Mouse (Mus musculus) limb, embryonic 14.5 days (tissue): ENCODE results near the gene Smyd2. TPM values are rescaled to one million over a fixed set of nuclear protein-coding genes. Genes with fewer than 3 reads are reported as not detected.

Experiments
- ATAC-seq: fragments of 200-750 bp; cut with Nextera tagmentation; 2 replicates; pipeline ENCODE4 v1.8.0; 2017; ENCODE audit warnings: low read depth, moderate number of reproducible peaks, moderate TSS enrichment; ENCODE audit not compliant: low FRiP score
- DNase-seq: peaks from one replicate; pipeline ENCODE4 v3.0.0-alpha.2; 2015; ENCODE audit warnings: low spot score
- H3K27ac ChIP-seq: fragments of 300-500 bp; sonication (generic); replicated peaks from 2 replicates; pipeline ENCODE4 v1.5.1; 2014; ENCODE audit warnings: low read depth, mild to moderate bottlenecking, low read length, moderate library complexity, mixed read lengths
- H3K27me3 ChIP-seq: fragments of 300-500 bp; sonication (generic); 2 replicates; pipeline ENCODE4 v1.6.1; 2014; ENCODE audit warnings: low read length, mixed read lengths; ENCODE audit not compliant: control insufficient read depth, insufficient read depth
- H3K36me3 ChIP-seq: fragments of 300-500 bp; sonication (generic); 2 replicates; pipeline ENCODE4 v1.6.1; 2014; ENCODE audit warnings: mild to moderate bottlenecking, low read length, moderate library complexity, mixed read lengths; ENCODE audit not compliant: control insufficient read depth, insufficient read depth
- H3K4me1 ChIP-seq: fragments of 300-500 bp; sonication (generic); 2 replicates; pipeline ENCODE4 v1.6.1; 2014; ENCODE audit warnings: antibody characterized with exemption, low read length, mixed read lengths; ENCODE audit not compliant: control insufficient read depth, insufficient read depth
- H3K4me2 ChIP-seq: fragments of 300-500 bp; sonication (generic); replicated peaks from 2 replicates; pipeline ENCODE4 v1.6.1; 2014; ENCODE audit warnings: low read depth, mild to moderate bottlenecking, low read length, moderate library complexity; ENCODE audit not compliant: severe bottlenecking
- H3K4me3 ChIP-seq: fragments of 300-500 bp; sonication (generic); replicated peaks from 2 replicates; pipeline ENCODE4 v1.5.1; 2014; ENCODE audit warnings: low read length
- H3K9ac ChIP-seq: fragments of 300-500 bp; sonication (generic); 2 replicates; pipeline ENCODE4 v1.6.1; 2014; ENCODE audit warnings: mild to moderate bottlenecking, low read depth, low read length, moderate library complexity; ENCODE audit not compliant: severe bottlenecking
- H3K9me3 ChIP-seq: fragments of 300-500 bp; sonication (generic); 2 replicates; pipeline ENCODE4 v1.6.1; 2016; ENCODE audit warnings: low read length; ENCODE audit not compliant: control insufficient read depth
- POLR2A ChIP-seq: fragments of 200-500 bp; IDR thresholded peaks from 2 replicates; pipeline ENCODE4 v1.8.0; 2012; ENCODE audit warnings: inconsistent platforms, mild to moderate bottlenecking, moderate library complexity, borderline replicate concordance; ENCODE audit not compliant: insufficient read depth, insufficient read length; ENCODE audit errors: extremely low read depth
- WGBS: fragments of 180-500 bp; shearing (Covaris S2); extraction: QIAGEN DNeasy Blood & Tissue Kit; methylation state at CpG from one replicate; pipeline ENCODE4 v1.1.7; 2014; 5-methylcytosine and 5-hydroxymethylcytosine counted together
- polyA plus RNA-seq, 2 experiments: library from polyadenylated mRNA; depleted of rRNA in 1 of 2; stranded (reverse) in 1 of 2; unstranded in 1 of 2; fragments of >200 nt; fragmentation: Nextera tagmentation in 1 of 2; extraction: Ambion mirVana in 1 of 2; gene quantifications; 2 replicates each; pipeline versions ENCODE4 v1.2.1 to v1.2.3; 2012 to 2014

The Smyd2 gene
- polyA plus RNA-seq, 2 experiments: 94.5 to 108 TPM

DNA sequence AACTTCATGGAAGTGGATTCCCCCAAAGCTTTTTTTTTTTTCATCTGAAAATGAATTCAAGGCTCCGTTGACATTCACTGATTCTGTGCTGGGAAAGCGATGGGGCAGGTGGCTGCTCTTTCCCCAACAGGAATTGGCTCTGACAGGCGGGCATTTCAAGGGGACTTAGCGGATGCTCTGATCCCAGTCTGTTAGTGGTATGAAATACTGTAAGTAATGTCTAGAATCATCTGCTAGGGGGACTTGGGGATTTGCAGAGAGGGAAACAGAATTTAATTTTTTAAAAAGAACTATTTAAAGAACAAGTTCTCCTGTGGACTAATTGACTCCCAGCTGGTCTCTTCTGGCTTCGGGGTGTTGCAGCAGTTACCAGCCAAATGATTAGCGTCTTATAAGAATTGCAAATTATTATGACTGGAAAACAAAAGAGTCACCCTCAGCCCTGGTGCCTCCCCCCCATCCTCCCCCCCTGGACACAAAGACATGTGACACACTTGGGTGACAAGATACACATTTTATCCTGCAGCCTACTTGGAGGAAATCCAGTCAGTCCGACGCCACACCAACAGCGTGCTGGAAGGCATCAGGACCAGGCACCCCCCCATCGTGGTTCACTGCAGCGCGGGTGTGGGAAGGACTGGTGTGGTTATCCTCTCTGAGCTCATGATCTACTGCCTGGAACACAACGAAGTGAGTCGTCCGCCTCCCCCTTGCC is 57.2 kb downstream of the Smyd2 start:
- Histone ChIP-seq H3K9me3 (no peaks in the 10 kb centered on the region), H3K4me1 (0 out of 2 replicates have a peak, but pooled peaks cover 3% of the 10 kb centered on the region), H3K27me3 (no peaks in the 10 kb centered on the region), H3K36me3 (peaks cover 48% of the 10 kb centered on the region), H3K9ac (no peak overlapping the region), H3K27ac (no peak overlapping the region), H3K4me2 (no peak overlapping the region), H3K4me3 (no peak overlapping the region)
- DNase-seq: no peak
- WGBS: 85% methylated on average over 15 of the region's 15 CpGs
- no peak for ATAC-seq
- no peak for TF ChIP-seq POLR2A

DNA sequence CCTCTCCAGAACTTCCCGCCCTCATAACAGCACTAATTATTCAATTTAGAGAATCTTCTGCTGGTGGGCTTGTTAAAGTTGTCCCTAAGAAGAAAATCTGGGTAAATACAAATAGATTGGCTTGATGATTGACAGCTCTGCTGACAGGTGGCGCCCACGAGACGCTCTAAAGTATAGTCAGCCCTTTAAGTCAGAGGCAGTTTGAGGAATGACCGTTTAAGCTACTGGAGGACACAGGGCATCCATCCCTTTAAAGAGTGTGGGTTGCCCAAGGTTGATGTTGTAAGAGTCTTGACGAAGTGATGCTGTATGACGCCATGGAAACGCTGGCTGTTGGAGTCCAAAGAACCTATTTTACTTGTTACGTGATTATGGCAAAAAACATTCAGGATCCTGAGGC is 57.9 kb downstream of the Smyd2 start:
- TF ChIP-seq POLR2A: no peak
- ATAC-seq (no peak), DNase-seq (no peak)
- H3K4me2 ChIP-seq: no peak overlapping the region
- no peaks in the 10 kb centered on the region for H3K27me3 ChIP-seq
- no peaks in the 10 kb centered on the region for H3K9me3 ChIP-seq
- no peak overlapping the region for H3K4me3 ChIP-seq
- no peak overlapping the region for H3K27ac ChIP-seq
- H3K36me3 ChIP-seq: peaks cover 47% of the 10 kb centered on the region
- no peak overlapping the region for H3K9ac ChIP-seq
- H3K4me1 ChIP-seq: 0 out of 2 replicates have a peak, but pooled peaks cover 3% of the 10 kb centered on the region
- WGBS: 75% methylated on average over 9 of the region's 9 CpGs

DNA sequence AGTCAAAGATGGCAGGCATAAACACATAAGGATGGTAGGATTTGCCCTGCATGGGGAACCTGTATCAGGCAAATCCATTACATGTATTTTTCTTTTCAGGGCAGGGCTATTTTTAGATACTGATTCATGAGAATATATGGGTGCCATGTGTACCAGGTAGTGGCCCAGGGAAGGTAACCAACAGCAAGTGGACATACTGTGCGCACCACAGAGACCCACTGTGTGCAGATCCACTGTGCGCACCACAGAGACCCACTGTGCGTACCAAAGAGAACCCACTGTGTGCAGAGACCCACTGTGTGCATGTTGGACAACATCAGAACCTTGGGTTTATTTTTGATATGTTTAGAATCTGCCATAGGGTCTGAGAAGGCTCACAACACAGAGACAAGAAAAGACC is 58.4 kb downstream of the Smyd2 start:
- Histone ChIP-seq H3K27ac (no peak overlapping the region), H3K4me2 (no peak overlapping the region), H3K9me3 (no peaks in the 10 kb centered on the region), H3K27me3 (no peaks in the 10 kb centered on the region), H3K4me3 (no peak overlapping the region), H3K36me3 (peaks cover 47% of the 10 kb centered on the region), H3K4me1 (0 out of 2 replicates have a peak, but pooled peaks cover 3% of the 10 kb centered on the region), H3K9ac (no peak overlapping the region)
- DNase-seq (no peak), ATAC-seq (no peak)
- no peak for TF ChIP-seq POLR2A
- WGBS: 89% methylated on average over 3 of the region's 3 CpGs

DNA sequence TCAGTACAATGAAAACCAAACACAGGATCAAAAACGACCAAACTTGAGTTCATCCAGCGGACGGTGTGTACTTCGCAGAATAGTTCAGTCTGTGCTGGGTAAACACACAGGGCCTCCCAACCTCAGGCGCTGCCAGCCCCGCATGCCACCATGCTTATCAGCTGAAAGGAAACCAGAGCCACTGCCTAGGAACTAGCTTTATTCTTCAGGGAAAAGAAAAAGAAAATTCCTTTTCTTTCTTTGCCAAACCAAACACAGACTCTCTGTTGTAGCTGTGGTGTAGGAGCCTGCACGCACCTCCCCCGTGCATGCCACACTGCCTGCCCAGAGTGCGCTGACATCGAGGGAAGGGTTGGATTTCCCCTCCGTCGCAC is 61.2 kb downstream of the Smyd2 start:
- H3K27me3 ChIP-seq: no peaks in the 10 kb centered on the region
- ATAC-seq: no peak
- WGBS: 73% methylated on average over 12 of the region's 12 CpGs
- no peak overlapping the region for H3K9ac ChIP-seq
- no peak for DNase-seq
- H3K4me2 ChIP-seq: no peak overlapping the region
- no peaks in the 10 kb centered on the region for H3K4me1 ChIP-seq
- peaks cover 62% of the 10 kb centered on the region for H3K36me3 ChIP-seq
- no peak overlapping the region for H3K27ac ChIP-seq
- TF ChIP-seq POLR2A: no peak
- no peak overlapping the region for H3K4me3 ChIP-seq
- no peaks in the 10 kb centered on the region for H3K9me3 ChIP-seq

DNA sequence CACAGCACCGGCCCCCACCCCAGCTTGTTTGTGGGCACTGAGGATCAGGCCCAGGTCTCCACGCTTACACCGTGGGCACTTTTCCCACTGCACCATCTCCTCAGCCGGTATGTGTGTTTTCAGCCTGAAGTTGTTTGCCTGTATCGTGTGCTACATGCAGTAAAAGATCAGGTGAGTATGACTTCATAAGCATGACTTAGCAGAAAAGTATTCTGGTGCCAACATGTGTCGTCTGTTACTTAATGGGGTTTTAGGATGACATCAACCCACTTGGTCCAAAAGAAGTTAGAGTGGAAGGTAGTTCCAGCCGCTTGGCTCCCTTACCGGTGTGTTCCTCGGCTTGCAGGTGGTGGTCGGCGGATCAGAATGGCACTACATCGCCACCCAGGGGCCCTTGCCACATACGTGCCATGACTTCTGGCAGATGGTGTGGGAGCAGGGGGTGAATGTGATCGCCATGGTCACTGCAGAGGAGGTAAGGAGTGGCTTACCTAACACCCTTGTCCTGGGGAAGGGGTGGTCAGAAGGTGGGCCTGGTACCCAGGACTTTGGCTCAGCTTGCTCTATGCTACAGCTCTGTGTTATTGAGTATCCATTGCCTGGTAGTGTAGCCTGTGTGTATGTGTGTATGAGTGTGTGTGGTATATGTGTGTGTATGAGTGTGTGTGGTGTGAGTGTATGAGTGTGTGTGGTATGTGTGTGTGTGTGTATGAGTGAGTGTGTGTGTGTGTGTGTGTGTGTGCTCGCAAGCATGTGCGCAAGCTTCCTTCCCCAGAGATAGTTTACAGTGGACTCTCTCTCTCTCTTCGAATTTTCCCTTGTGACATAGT is 61.8 kb downstream of the Smyd2 start:
- no peaks in the 10 kb centered on the region for H3K4me1 ChIP-seq
- no peak overlapping the region for H3K9ac ChIP-seq
- no peaks in the 10 kb centered on the region for H3K27me3 ChIP-seq
- no peak overlapping the region for H3K4me3 ChIP-seq
- H3K36me3 ChIP-seq: peaks cover 61% of the 10 kb centered on the region
- no peak overlapping the region for H3K4me2 ChIP-seq
- ATAC-seq (no peak), DNase-seq (no peak)
- TF ChIP-seq POLR2A: no peak
- WGBS: 77% methylated on average over 17 of the region's 17 CpGs
- no peak overlapping the region for H3K27ac ChIP-seq
- no peaks in the 10 kb centered on the region for H3K9me3 ChIP-seq
